Mouse (Mus musculus) frontal cortex, adult 2 months (tissue): ENCODE data around the gene Rad51. TPM values are rescaled to one million over a fixed set of nuclear protein-coding genes. Genes with fewer than 3 reads are reported as not detected.

Source experiments
- DNase-seq, 2 experiments: peaks; one replicate each; pipeline ENCODE4 v3.0.0; 2022; ENCODE audit warnings: low spot score in 1 of 2; ENCODE audit errors: extremely low spot score in 1 of 2
- polyA plus RNA-seq: library from polyadenylated mRNA; depleted of rRNA; stranded (reverse); fragments of >200 nt; gene quantifications from 2 replicates; pipeline ENCODE4 v1.2.3, GENCODE M21; 2012

The Rad51 gene
- polyA plus RNA-seq, 1 experiment: 0.84 TPM

DNA sequence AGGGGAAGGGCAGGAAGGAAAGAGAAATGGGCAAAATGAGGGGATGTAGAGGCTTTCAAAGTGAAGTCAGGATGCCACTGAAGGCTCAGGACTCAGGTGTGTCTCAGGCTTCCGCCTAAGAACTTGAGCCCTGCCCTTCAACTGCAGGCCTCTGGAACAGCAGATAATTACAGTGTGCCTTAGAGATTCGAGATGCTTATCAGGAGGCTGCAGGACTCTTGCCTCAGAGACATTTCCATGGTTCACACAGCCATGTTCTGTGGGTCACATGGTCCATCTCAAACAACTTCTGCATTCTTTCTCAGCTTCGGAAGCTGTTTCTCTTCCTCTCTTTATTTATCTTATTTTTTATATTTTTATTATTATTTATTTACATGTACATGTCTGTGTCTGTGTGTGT lies 50.5 kb downstream of the Rad51 start:
- no peak for DNase-seq

DNA sequence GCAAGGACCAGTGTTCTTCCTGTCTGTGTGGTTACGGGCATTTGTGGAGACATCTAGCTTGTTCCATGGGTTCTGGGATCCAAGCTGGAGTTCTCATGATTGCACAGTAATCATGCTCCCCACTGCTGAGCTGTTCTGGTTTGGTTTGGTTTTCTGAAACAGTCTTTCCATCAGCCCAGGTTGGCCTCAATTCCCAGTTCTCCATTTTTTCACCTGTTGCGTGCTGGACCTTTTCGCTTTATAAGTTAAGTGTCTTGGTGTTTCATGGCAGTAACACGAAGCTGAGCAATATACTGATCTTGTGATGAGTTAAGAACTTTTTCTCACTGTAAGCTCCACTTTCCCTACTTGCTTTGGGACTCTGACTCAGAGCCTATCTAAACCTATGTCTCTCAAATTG lies 51.4 kb downstream of the Rad51 start:
- DNase-seq: no peak

DNA sequence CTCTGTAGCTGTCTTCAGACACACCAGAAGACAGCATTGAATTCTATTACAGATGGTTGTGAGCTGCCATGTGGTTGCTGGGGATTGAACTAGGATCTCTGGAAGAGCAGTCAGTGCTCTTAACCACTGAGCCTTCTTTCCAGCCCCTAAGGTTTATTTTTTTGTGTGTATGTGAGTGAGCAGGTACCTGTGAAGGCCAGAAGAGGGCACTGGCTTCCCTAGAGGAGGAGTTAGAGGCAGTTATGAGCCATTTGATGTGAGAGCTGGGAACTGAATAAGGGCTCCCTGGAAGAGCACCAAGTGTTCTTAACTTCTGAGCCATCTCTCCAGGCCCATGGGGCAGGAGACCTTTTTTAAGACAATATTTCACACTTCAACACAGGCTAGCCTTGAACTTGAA lies 52.8 kb downstream of the Rad51 start:
- DNase-seq: no peak

DNA sequence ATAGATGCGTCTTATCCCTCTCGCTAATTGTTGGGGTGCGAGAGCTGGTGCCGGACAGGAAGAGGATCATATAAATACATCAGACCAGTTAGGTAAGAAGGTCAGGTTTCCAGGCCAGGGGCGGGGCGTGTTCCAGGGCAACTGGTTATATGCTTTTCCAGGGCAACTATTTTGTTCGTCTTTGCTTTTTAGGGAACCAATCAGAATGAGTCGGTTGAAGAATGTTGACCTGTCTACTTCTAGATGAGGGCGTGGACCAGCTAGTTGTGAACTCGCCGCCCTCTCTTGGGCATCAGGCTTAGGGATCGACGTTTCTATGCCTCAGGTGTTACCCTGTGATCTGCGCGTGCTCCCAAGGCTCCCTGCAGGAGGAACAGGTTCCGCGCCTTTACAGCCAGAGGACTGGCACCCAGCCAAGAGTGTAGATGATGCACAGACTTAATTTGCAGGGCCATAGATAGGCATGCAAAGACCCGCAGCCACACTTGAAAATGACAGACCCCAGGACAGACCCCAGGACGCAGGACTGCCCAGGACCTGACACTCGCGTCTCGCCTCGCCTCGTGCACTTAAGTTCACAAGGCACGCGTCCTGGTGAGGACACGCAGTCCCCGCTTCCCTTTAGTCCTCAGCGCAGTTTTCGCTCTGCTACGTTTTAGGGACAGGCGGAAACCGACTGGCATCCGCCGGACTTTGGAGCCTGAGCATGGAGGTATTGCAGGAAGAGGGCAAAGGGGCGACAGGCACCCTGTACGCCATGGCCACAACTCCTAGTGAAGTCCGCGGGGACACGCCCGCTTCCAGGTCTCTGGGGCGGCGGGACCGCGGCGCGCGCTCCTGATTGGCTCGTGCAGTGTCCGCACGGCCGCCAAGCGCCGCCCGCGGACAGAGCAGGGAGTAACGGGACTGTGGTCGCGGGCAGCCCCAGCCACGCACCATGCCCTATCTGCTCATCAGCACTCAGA lies 54.6 kb downstream of the Rad51 start, which contains the start of gene Gchfr:
TSS of gene Gchfr (plus strand) at position 873 of the 965 bp plus-strand sequence.
- DNase-seq: no peak

DNA sequence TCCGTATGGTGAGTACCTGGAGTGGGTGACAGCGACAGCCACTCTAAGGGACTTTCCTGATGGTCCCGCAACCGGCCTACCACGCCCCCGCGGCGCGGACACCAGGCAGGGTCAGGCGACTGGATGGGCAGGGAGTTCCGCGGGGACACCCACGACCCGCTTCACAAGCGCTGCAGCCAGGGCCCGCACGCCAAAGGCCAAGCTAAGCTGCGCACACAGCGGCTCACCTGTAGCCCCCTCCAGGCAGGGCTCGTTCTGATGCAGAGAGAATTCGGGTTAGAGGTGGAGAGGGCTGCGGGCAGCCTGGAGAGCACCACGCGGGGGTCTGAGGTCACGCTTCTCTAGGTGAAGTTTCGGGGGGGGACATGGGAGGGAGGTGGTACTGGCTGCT lies 55.3 kb downstream of the Rad51 start:
- no peak for DNase-seq

DNA sequence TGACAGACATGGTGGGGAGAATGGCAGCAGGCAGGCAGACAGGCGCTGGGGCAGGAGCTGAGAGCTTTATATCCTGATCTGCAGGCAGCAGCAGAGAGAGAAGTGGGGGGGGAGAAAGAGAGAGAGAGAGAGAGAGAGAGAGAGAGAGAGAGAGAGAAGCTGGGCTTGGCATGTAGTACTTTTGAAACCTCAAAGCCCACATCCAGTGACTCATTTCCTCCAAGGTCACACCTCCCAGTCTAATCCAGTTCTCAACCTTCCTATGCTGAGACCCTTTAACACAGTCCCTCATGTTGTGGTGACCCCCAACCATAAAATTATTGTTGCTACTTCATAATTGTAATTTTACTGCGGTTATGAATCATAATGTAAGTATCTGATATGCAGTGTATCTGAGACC lies 57.7 kb downstream of the Rad51 start:
- no peak for DNase-seq

DNA sequence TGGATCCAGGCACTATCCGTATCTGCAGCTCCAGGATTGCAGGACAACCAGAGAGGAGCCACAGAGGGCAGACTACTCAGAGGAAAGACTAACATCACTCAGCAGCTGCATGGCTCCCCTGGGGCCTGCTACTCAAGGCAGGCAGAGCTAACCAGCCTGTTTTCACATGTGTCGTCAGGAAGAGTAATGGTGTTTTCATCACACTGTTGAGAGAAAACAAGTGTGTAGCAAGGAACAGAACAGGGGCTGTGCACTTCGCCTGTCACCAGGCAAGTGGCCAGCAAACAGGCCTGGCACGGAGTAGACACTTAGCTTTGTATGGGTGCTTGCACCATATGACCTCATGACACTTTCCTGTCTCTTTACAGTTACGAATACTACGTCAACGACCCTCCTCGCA lies 59.0 kb downstream of the Rad51 start:
- no peak for DNase-seq

DNA sequence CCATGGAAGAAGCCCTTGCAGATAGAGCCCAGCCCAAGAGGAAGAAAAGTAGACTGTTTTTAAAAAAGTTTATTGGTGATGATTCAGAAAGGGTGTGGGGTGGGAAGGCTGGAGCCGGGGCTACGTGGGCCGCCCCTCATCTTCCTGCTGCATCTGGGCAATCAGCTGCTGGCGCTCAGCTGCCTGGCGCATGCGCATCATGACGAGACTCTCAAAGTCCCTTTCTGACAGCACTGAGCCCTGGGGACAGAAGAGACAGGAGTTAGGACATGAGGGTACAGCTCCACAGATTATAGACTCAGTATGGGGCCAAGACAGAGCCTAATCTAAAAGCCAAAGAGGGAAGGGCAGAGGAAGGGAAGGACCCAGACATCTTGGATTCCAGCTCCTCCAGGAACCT lies 59.9 kb downstream of the Rad51 start:
- no peak for DNase-seq

DNA sequence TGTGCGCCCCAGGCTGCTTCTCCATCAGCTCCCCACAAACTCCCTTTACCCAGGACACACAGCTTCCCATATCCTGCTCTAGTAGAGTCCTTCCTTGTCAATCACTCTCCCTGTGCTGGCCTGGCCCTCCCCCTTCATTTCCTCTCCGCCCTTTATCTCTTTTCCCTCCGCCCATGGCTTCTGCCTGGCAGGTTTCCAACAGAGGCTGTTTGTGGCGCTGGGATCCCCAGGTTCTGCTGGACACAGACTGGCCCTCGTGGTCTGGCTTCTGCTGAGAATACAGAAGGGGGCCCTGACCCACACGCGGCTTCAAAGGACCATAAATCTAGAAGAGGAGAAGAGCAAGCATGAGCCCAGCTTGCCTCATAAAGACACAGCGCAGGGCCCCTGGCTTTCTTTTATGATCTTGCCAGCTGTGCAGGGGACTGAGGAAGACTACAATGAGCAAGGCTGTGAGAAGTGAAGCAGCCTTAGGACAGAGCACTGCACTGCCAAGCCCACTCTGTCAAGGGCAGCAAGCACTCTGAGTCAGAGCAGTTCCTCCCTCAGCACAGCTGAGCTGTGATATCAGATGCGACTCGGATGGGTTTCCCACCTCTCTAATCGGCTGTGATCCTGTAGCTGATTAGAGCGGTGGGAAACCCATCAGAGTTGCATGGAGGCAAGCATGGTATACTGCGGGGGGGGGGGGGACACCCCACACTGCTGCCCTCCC lies 60.4 kb downstream of the Rad51 start:
- DNase-seq: no peak

DNA sequence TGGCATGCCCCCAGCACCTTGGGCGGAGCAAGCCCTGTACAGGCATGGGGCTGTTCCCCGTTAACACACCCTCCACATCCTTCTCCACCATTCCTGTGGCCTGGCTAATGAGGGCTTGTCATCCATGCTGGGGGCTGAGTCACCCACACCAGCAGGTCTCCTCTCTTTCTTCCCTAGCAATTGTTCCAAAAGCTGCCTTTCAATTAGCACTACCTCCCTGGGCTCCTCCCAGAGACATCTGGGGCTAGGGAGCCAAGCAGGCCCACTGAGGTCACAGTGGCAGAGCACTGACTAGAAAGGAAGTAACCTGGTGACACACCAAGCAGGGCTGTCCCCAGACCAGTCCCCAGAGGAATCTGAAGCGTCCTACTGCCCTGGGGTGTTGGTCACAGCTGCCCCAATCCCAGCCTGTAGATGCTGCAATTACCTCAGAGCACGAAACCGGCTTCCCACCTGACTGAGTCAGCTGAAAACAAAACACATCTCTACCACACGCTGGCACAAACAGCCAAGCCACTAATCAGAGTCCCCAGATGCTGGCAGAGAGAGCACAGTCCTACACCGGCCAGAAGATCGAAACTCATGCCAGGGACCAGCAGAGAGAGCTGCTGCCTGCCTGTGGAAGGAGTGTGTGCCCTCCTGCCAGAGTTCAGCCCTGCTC lies 61.5 kb downstream of the Rad51 start, which contains the start of gene Gm14137:
TSS of gene Gm14137 (plus strand) at position 519 of the 661 bp plus-strand sequence.
- no peak for DNase-seq

DNA sequence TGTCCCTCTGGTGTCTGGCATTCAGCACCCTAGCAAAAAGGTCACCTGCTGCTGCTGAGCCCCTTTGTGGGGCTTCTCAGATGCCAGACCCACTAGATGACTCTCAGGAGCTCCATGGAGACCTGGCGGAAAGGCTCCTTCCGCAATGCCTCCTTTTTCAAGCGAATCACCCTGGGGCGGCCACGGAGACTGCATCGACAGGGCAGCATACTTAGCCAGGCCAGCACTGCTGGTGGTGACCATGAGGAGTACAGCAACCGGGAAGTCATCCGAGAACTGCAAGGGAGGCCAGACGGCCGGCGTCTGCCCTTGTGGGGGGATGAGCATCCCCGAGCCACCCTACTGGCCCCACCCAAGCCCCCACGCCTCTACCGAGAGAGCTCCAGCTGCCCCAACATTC lies 62.3 kb downstream of the Rad51 start:
- no peak for DNase-seq

DNA sequence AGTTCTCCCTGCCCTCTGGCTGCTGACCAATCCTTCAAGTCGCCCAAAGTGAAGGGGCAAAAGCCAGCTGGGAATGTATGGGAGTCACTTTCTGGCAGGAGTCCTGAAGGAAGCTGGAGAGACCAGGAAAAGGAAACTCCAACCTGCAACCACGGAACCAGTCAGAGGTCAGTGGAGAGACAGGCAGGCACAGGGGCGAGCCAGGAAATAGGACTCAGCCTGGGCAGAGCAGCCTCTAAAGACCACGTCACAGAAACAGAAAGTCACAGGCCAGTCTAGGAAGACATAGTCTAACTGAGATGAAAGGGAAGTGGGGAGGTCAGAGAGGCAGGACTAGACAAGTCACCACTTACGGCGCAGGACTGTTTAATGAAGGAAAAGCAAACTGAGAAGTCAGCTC lies 63.0 kb downstream of the Rad51 start:
- no peak for DNase-seq

DNA sequence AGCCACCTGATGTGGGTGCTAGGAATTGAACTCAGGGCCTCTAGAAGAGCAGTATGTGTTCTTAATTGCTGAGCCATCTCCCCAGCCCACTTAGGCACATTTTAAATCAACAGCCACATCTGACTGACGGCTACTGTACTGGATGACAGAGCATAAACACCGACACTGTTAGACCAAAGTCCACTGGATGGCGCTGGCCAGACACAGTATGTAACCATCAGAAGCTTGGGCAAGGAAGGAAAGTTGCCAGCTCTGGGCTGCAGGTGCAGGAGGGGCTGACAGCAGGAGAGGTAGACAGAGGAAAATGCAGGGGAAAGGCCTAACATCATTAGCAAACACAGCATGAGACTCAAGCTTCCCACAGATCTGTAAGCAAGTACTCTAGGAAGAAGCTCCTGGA lies 64.2 kb downstream of the Rad51 start:
- no peak for DNase-seq

DNA sequence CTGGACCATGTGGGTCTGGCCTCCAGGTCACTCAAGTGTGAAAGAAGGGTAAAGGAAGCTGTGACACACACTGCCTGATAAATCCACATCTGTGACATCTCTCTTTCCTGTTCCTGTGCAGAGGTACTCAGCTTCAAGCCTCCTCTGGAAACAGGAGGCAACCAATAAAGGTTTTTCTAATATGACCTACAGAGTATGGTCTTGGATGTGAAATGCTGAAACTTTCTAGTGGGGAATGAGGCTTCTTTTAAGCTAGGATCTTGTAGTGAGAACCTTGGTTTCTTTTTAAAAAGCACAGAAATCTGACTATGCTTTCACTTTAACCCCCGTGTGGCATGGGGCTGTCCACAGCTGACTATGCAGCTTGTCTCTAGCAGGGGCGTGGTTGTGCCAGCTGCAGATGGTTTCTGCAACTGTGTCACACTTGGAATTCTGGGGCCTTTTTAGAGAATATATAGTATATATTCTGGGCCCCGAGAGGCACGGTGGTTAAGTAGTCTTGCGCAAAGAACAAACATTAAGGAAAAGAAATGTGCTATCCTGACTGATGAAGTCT lies 64.9 kb downstream of the Rad51 start:
- no peak for DNase-seq

DNA sequence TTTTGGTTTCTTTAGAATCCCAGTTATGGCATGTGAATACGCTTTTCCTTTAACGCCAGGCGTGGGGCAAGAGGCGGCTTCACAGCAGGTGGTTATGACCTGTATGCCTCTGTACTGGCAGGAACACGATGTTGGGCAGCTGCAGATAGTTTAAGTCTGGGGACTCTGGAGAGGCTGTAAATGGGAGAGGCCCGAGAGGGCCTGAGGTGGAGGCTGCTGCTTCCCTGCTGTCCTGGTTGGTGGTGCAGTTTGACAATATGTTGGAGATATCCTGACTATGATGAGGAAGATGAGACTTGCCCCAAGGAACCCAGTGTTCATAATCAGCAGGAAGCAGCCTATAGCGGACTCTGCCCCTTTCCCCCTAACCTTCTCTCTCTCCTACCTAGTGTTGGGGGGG lies 70.3 kb downstream of the Rad51 start:
- no peak for DNase-seq

DNA sequence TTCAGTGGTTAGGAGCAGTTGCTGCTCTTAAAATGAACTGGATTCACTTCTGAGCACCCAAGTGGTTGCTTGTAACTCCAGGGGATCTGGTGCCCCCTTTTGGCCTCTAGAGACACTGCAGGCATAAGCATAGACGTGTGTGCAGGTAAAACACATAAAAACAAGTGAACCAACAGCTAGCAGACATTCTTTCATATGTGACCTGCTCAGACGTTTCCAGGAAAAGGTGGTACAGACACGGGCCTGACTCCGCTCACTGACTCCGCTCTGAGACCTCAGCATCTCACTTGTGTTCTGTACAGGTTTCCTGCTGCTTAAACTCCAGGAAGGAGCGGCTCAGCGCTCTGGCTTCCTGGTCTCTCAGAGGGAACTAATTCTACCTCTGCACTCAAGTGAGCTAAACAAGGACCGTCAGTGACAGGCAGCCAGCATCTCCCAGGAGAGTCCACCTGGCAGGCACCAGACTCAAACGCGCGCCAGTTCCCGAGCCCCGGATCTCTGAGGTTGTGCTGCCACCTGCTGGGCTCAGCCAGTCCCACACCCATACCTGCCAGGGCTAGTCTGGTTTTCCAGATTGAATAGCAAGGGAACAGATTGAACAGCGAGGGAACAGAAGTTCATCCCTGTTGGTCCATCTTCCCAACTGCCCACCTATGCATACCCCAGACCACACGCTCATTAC lies 76.6 kb downstream of the Rad51 start:
- DNase-seq: peak; percentile 38 to 93

DNA sequence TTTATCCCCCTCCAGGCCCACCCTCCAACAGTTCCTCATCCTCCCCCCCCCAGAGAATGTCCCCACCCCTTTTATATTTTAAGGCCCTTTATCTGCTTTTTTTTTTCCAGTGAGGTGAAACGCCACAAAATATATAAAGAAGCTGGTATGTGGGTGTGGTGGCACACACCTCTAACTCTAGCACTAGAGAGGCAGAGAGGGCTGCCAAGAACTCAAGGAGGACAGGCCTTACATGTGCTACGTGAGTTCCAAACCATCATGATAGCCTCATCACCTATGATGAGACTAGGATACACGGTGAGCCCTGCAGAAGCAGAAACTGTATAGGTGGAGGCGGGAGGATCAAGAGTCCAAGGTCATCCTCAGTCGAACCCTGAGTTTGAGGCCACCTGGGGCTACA lies 78.4 kb downstream of the Rad51 start:
- DNase-seq: no peak

DNA sequence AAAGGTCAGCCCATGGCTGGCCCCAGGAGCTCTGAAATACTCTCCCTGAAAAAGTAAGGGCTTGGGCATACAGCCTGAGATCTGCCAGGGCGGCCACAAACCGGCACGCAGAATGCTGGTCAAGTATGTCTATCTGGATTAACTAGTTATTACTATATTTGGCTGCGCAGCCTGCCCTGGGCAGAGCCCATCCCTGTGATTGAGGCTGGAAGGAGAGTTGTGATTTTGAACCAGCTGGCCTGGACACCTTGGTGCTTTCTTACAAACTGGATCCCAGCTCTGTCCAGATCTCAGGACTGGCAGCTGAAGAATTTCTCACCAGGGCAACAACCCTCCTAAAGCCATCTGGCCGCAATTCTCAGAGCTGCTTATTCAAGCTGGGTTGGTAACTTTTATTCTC lies 81.5 kb downstream of the Rad51 start:
- DNase-seq: no peak

DNA sequence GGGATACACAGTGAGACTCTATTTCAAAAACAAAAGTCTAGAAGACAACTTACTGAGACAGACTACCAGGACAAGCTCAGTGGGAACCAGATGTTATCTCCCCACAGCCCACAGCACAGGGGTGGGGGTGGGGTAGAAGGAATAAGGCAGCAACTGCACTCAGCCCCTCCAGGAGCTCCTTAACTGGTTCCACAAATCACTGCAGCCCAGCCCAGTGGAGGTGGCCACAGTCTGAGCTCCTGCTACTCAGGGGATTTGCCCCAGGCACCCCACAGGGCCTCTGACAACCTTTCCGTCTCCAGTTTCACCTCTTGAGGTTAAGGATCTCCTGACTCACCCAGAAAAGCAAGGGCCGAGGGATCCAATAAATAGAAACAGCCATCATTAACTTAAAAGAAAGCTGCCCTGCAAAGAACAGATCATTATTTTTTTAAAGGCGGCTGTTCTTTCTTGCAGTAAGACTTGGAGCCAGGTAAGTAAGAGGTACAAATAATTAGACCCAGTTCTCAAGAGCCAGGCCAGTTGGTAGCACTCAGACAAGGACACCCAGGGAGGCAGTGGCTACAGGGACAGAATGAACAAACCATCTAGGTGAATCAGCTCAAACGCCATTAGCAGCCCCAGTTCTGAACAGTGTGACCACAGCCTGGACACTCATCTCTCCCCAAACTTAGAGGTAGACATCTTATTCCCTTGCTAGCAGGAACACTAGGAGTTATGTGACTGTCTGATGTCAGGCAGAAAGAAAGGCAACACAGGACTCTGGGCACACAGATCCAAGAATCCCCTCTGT lies 83.9 kb downstream of the Rad51 start:
- no peak for DNase-seq
